Mouse (Mus musculus): Measurements from ENCODE around the gene March11. TPM values are rescaled to one million over a fixed set of nuclear protein-coding genes. Genes with fewer than 3 reads are reported as not detected.

The March11 gene
- polyA plus RNA-seq, 1 experiment from 2014 or later, result 8.4 TPM

DNA sequence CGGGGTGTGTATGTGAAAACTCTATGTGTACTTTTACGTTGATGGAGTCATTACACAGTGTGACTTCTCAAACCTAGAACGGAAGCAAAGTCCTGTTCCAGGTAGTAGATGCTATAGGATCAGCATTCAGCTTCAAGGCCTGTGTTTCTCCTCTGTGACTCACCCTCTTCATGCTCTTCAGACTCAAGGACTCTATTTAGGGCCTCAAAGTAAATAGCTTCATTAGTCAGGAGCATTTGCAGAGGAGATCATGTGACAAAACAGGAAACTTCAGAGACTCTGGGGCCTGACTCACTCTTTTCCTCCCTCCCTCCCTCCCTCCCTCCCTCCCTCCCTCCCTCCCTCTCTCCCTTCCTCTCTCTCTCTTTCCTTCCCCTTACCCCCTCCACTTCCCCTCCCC is 66.1 kb downstream of the March11 start:
- Histone ChIP-seq H3K9ac (no peak overlapping the region), H3K4me1 (replicated peaks) (no peaks in the 10 kb centered on the region), H3K27me3 (no peaks in the 10 kb centered on the region), H3K4me2 (no peak overlapping the region), H3K9me3 (no peaks in the 10 kb centered on the region), H3K27ac (no peak overlapping the region), H3K36me3 (no peaks in the 10 kb centered on the region), H3K4me3 (no peak overlapping the region)
- WGBS, result 97% methylated on average over 3 of the region's 3 CpGs
- no peak for ATAC-seq (ENCODE audit: low FRiP score)

DNA sequence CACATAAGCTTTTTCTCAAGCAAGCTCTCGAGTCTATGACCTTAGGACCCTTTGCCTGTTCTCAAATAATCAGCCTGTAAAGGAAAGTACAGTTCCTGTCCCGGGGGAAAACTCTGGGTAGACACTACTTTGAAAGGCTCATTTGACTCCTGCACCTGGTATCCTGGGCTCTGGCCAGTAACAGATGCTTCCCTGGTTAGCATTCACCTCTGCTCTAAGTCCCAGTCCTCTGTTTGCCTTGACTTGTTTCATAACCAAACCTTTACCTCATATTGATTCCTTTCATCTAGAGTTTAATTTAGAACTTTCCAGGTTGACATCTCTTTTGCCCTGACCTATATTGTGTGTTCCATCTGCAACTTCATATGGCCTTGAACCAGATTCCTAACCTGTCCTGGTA is 68.5 kb downstream of the March11 start:
- H3K4me2 ChIP-seq, result no peak overlapping the region
- H3K4me3 ChIP-seq, result no peak overlapping the region
- H3K27ac ChIP-seq, result no peak overlapping the region
- 63% methylated on average over 2 of the region's 2 CpGs for WGBS
- H3K9me3 ChIP-seq, result no peaks in the 10 kb centered on the region
- H3K27me3 ChIP-seq, result no peaks in the 10 kb centered on the region
- H3K4me1 ChIP-seq (replicated peaks), result no peaks in the 10 kb centered on the region
- H3K36me3 ChIP-seq, result no peaks in the 10 kb centered on the region
- H3K9ac ChIP-seq, result no peak overlapping the region
- no peak for ATAC-seq (ENCODE audit: low FRiP score)

DNA sequence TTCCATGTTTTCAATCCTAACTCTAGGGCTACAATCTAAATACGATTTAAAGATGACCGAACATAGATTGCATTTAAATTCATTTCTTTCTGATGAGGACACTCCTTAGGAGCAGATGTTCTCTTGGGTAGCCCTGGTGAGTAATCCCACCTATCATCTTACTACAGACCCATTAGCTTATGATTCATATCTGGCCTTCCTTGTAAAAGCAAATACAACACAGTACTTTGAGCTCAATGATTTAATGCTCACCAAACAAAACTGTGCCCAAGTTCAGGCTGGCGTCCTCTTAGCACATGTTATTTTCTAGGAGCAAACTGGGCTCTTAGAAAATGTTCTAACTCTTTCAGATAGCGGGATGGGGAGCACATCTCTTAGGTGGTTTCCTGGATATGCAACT is 70.0 kb downstream of the March11 start:
- Histone ChIP-seq H3K4me2 (no peak overlapping the region), H3K36me3 (no peaks in the 10 kb centered on the region), H3K4me1 (replicated peaks) (no peaks in the 10 kb centered on the region), H3K4me3 (no peak overlapping the region), H3K9me3 (no peaks in the 10 kb centered on the region), H3K27me3 (no peaks in the 10 kb centered on the region), H3K27ac (no peak overlapping the region), H3K9ac (no peak overlapping the region)
- WGBS, result 90% methylated on average over 4 of the region's 4 CpGs
- no peak for ATAC-seq (ENCODE audit: low FRiP score)

DNA sequence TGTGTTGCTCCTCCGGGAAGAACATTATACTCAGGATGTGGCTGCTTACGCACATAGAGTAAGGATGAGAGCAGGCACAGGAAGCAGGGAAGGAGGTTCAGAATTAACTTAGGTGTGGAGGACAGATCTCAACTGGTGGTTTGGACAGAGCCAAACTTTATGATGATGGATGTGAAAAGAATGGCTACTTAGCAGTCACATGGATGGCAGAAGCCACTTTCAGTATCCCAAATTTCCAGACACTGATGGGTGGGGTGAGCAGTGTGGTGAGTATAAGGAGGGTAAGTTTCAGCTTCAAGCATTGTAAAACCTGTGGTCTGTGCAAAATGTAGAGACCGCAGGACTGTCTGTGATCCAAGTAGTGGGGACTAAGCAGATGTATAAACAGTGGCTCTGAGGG is 71.0 kb downstream of the March11 start:
- over 99% methylated on average over 3 of the region's 3 CpGs for WGBS
- no peak overlapping the region for H3K4me2 ChIP-seq
- H3K36me3 ChIP-seq, result no peaks in the 10 kb centered on the region
- ATAC-seq (ENCODE audit: low FRiP score), result no peak
- no peak overlapping the region for H3K4me3 ChIP-seq
- H3K9ac ChIP-seq, result no peak overlapping the region
- H3K4me1 ChIP-seq (replicated peaks), result no peaks in the 10 kb centered on the region
- no peak overlapping the region for H3K27ac ChIP-seq
- H3K27me3 ChIP-seq, result no peaks in the 10 kb centered on the region
- no peaks in the 10 kb centered on the region for H3K9me3 ChIP-seq

DNA sequence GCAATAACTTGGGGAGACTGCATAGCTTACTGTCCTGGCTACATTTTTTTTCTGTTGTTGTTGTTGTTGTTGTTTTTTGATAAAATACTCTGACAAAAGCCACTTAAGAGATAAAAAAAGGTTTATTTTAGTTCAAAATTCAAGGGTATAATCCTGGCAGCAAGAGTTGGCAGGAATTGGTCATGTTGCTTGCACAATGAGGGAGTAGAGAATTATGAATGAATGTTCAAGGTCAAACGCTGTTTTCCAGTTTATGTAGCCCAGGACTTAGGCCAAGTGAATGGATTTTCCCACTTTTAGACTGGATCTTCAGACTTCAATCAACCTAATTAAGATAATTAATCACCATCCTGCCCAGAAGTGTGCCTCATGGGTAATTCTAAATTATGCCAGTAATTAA is 72.0 kb downstream of the March11 start:
- no peak overlapping the region for H3K27ac ChIP-seq
- H3K9me3 ChIP-seq, result no peaks in the 10 kb centered on the region
- H3K4me1 ChIP-seq (replicated peaks), result no peaks in the 10 kb centered on the region
- 80% methylated on average over 1 of the region's 1 CpGs for WGBS
- H3K27me3 ChIP-seq, result no peaks in the 10 kb centered on the region
- H3K4me2 ChIP-seq, result no peak overlapping the region
- ATAC-seq (ENCODE audit: low FRiP score), result no peak
- no peak overlapping the region for H3K4me3 ChIP-seq
- no peaks in the 10 kb centered on the region for H3K36me3 ChIP-seq
- H3K9ac ChIP-seq, result no peak overlapping the region

DNA sequence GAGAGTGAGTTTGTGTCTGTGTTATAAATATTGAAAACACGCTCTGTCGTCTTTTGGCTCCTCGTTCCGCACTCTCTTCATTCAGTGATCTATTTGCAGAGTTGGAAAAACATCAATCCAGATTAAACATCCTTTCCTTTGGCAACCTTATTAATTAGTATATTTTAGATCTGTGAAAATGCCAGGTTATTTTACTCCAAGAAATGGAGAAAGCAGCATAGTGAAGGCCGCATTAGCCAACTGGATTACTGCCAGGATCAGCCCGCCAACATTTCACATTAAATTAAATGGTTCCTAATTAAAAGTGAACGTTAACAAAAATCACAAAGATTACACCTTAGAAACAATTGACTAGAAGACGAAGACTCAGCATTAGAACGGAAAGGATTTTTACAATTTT is 81.2 kb downstream of the March11 start:
- no peak overlapping the region for H3K27ac ChIP-seq
- H3K27me3 ChIP-seq, result no peaks in the 10 kb centered on the region
- H3K9ac ChIP-seq, result no peak overlapping the region
- no peak overlapping the region for H3K4me3 ChIP-seq
- H3K36me3 ChIP-seq, result no peaks in the 10 kb centered on the region
- no peaks in the 10 kb centered on the region for H3K9me3 ChIP-seq
- no peak for ATAC-seq (ENCODE audit: low FRiP score)
- no peak overlapping the region for H3K4me2 ChIP-seq
- 83% methylated on average over 9 of the region's 9 CpGs for WGBS
- H3K4me1 ChIP-seq (replicated peaks), result no peaks in the 10 kb centered on the region

DNA sequence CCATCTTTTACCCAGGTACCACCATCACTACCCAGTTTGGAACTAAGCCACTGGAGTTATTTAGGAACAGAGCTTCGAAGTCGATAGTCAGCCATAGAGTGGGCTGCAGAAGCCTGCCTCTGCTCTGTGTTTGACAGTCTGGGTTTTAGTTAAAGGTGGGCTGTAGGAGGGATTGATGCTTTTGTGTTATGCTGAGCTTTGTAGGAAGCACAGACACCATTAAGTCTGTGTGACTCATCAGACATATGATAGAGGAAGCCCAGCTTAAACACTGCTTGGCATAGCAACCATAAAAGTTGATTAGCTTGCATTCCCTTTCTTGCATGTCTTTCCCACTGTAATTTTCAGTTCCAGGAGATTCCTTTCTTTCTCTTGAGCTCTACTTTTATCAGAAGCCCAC is 87.7 kb downstream of the March11 start:
- no peak for ATAC-seq (ENCODE audit: low FRiP score)
- no peaks in the 10 kb centered on the region for H3K36me3 ChIP-seq
- no peaks in the 10 kb centered on the region for H3K9me3 ChIP-seq
- 93% methylated on average over 2 of the region's 2 CpGs for WGBS
- no peak overlapping the region for H3K4me2 ChIP-seq
- no peak overlapping the region for H3K4me3 ChIP-seq
- no peak overlapping the region for H3K9ac ChIP-seq
- no peaks in the 10 kb centered on the region for H3K27me3 ChIP-seq
- H3K4me1 ChIP-seq (replicated peaks), result no peaks in the 10 kb centered on the region
- H3K27ac ChIP-seq, result no peak overlapping the region

DNA sequence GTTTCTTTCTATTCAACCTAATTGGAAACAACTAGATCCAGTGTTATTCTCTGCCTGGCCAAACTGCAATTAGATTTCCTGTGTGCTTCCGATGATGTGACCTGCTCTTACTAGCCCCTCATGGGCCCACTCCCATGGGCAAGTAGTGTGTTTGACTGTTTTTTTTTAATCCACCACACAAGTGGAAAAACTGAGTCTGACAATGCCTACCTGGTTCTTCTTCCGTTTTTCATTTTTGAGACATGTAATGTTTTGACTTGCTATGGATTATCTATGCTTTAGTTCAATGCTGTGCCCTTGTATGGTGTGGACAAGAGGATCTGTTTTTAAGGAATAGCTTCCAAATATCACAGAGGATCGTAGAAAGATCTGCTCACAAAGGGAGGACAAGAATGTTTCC is 116.4 kb downstream of the March11 start:
- Histone ChIP-seq H3K4me1 (replicated peaks) (no peaks in the 10 kb centered on the region), H3K9ac (no peak overlapping the region), H3K27me3 (no peaks in the 10 kb centered on the region), H3K9me3 (no peaks in the 10 kb centered on the region), H3K27ac (no peak overlapping the region), H3K36me3 (no peaks in the 10 kb centered on the region), H3K4me3 (no peak overlapping the region), H3K4me2 (no peak overlapping the region)
- 94% methylated on average over 3 of the region's 3 CpGs for WGBS
- no peak for ATAC-seq (ENCODE audit: low FRiP score)

DNA sequence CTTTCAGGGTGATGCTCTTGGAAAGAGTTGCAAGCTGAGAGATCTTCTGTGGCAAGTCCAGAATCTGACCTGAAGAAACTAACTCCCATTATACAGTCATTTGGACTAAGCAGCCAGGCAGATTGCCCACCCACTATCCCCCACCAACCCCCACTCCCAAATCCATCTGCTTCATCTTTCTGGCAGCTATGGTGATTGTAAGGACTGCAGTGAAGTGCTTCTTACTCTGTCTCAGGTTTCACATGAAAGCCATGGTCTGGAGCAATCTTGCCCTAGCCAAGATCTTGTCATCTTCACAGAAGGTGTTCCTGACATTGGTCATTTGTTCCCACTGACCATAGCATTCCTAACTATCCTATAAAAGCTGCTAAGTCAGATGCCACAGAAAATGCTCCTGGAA is 117.4 kb downstream of the March11 start:
- Histone ChIP-seq H3K4me1 (replicated peaks) (no peaks in the 10 kb centered on the region), H3K36me3 (no peaks in the 10 kb centered on the region)

DNA sequence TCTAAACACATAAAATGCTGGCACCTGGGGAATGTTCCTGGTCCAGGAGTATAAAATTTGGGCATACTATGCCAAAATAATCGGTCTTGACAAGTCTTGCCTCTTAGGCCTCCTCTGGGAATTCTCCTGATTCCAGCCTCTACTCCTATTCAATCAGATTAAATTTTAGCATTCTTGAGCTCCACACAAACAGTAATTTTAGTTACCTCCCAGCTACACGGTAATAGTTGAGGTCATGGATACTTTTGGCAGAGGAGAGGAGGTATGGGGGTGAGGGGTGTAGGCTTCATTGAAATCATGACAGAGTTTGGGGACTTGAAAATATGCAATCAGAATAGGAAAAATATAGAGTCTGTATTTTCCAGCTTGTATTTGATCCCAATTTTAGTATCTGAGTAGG is 121.7 kb downstream of the March11 start:
- Histone ChIP-seq H3K27ac (no peak overlapping the region), H3K4me2 (no peak overlapping the region), H3K4me3 (no peak overlapping the region), H3K4me1 (replicated peaks) (no peaks in the 10 kb centered on the region), H3K36me3 (no peaks in the 10 kb centered on the region), H3K27me3 (no peaks in the 10 kb centered on the region), H3K9me3 (no peaks in the 10 kb centered on the region), H3K9ac (no peak overlapping the region)
- WGBS, result 95% methylated on average over 2 of the region's 2 CpGs
- ATAC-seq (ENCODE audit: low FRiP score), result no peak

More for the DNA sequence above, 117.4 kb downstream of the March11 start:
- no peak for ATAC-seq (ENCODE audit: low FRiP score)
- Histone ChIP-seq H3K9me3 (no peaks in the 10 kb centered on the region), H3K4me2 (no peak overlapping the region), H3K27ac (no peak overlapping the region), H3K9ac (no peak overlapping the region), H3K27me3 (no peaks in the 10 kb centered on the region), H3K4me3 (no peak overlapping the region)

DNA sequence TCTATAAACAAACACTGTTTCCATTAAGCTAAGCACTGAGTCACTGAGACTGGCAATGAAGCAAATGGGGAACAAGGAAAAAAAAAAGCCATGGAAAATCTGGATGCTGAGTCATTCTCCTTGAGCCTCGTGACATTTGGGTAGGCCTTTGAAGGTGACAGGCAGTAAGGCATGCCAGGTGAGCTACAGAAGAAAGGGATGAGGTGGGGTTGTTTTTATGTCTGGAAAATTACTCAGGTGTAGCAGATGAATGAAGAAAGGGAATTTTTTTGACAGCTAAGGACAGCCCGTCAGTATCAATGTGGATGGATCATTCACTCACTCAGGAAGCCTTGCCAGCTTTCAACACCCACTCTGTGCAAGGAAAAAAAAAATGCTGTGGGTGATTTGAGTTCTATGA is 123.8 kb downstream of the March11 start:
- no peaks in the 10 kb centered on the region for H3K27me3 ChIP-seq
- H3K9ac ChIP-seq, result no peak overlapping the region
- 77% methylated on average over 2 of the region's 2 CpGs for WGBS
- no peaks in the 10 kb centered on the region for H3K4me1 ChIP-seq (replicated peaks)
- H3K4me3 ChIP-seq, result no peak overlapping the region
- no peak overlapping the region for H3K4me2 ChIP-seq
- no peaks in the 10 kb centered on the region for H3K9me3 ChIP-seq
- ATAC-seq (ENCODE audit: low FRiP score), result no peak
- H3K36me3 ChIP-seq, result no peaks in the 10 kb centered on the region
- no peak overlapping the region for H3K27ac ChIP-seq

DNA sequence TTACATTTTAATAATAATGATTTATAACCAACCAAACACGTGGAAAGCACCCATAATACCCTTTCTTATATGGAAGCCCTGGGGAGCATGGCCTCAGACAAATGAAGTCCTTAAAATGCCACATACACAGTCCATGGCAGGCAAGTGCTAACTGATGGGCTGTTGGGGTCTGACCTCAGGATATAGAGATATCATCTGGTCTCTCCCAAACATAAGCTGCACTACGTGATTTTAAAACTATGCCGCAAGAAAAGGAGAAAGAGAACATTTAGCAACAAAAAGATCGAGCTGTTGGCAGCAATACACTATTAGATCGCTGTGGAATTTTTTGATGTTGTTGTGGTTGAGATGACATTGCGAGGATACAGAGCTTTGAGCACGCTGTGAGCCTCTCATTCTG is 126.9 kb downstream of the March11 start:
- ATAC-seq (ENCODE audit: low FRiP score), result no peak
- H3K4me1 ChIP-seq (replicated peaks), result no peaks in the 10 kb centered on the region
- no peak overlapping the region for H3K4me3 ChIP-seq
- H3K36me3 ChIP-seq, result no peaks in the 10 kb centered on the region
- 89% methylated on average over 7 of the region's 7 CpGs for WGBS
- H3K9me3 ChIP-seq, result no peaks in the 10 kb centered on the region
- H3K4me2 ChIP-seq, result no peak overlapping the region
- no peaks in the 10 kb centered on the region for H3K27me3 ChIP-seq
- no peak overlapping the region for H3K27ac ChIP-seq
- no peak overlapping the region for H3K9ac ChIP-seq

DNA sequence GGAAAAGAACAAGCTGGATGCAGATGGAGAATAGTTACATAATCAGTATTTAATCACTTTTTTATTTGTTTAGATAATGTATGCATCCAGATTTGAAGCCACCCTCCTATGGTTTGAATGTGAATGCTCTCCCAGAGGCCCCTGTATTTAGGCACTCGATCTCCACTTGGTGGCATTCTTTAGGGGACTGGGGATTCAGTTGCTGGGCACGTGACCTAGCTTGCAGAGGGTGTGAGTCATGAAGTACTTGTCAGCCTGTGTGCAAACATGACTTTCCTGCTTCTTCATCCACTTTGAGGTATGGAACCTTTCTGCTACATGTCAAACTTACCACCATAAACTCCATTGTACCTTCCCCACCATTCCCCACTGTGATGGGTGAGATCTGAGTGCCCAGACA is 128.3 kb downstream of the March11 start:
- H3K27me3 ChIP-seq, result no peaks in the 10 kb centered on the region
- ATAC-seq (ENCODE audit: low FRiP score), result no peak
- 74% methylated on average over 2 of the region's 2 CpGs for WGBS

More for the DNA sequence above, 128.3 kb downstream of the March11 start:
- no peaks in the 10 kb centered on the region for H3K36me3 ChIP-seq
- no peak overlapping the region for H3K4me3 ChIP-seq
- H3K9me3 ChIP-seq, result no peaks in the 10 kb centered on the region
- no peak overlapping the region for H3K4me2 ChIP-seq
- no peak overlapping the region for H3K9ac ChIP-seq
- no peaks in the 10 kb centered on the region for H3K4me1 ChIP-seq (replicated peaks)
- no peak overlapping the region for H3K27ac ChIP-seq
